Mouse (Mus musculus) thymus, adult 2 months (tissue): ENCODE measurements around the gene Scg3.

Source experiments
- CTCF ChIP-seq: fragments of 200-500 bp; IDR thresholded peaks from 2 replicates; pipeline ENCODE4 v1.5.1; 2012; ENCODE audit warnings: mild to moderate bottlenecking, control low read depth, low read length, moderate library complexity, borderline replicate concordance; ENCODE audit not compliant: control insufficient read depth, poor library complexity, insufficient read depth; ENCODE audit errors: extremely low read depth
- POLR2A ChIP-seq: fragments of 200-500 bp; IDR thresholded peaks from 2 replicates; pipeline ENCODE4 v1.6.1; 2012; ENCODE audit warnings: mild to moderate bottlenecking, low read length, control low read depth, moderate library complexity; ENCODE audit not compliant: control insufficient read depth, poor library complexity, insufficient read depth; ENCODE audit errors: extremely low read depth

GRCm38 (mm10) chr9:75597036-75597435 is 86.8 kb downstream of the Scg3 start:
- TF ChIP-seq CTCF = no peak
- no peak for TF ChIP-seq POLR2A
